Mouse (Mus musculus): ENCODE data around the gene Rasl2-9. TPM values are rescaled to one million over a fixed set of nuclear protein-coding genes. Genes with fewer than 3 reads are reported as not detected.
A peak's percentile ranks its signal among the peaks of the same experiment; 100 is the strongest.
"Not testable (repeated sequence)": the region's sequence is repeated elsewhere in the genome, so short reads cannot be mapped to it uniquely, and the experiment has no call there.

The Rasl2-9 gene
- polyA plus RNA-seq, 1 experiment from 2014 or later = 0.42 TPM

DNA sequence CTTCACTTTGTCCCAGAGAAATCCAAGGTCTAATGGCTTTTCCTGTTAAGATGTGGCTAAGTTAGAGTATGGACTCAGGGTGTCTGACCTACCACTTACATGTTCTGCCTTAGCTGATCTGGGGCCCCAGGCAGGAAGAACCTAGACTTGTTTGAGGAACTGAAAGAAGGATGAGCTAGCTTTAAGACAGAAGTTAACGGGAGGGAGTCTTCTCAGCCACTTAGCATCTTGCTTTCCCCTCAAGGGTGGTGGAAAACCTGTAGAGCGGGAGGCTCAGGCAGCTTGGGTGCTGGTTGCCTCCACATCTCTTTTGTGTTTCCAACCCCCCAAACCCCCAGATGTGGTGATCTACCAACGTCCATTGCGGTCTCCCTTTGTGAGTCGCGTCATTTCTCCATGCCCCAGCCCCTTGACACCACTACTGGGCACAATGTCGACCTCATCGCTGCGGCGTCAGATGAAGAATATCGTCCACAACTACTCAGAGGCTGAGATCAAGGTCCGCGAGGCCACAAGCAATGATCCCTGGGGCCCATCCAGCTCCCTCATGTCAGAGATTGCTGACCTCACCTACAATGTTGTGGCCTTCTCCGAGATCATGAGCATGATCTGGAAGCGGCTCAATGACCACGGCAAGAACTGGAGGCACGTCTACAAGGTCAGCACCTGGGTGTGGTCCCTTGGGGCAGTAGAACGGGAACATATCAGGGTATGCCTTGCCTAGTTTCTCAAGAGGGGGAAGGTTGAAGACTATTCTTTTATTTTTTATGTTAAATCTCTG, 42.2 kb downstream of the Rasl2-9 start:
- no peak for ATAC-seq
- Histone ChIP-seq H3K36me3 (replicated peaks; ENCODE audit: insufficient read depth, low read length) (peaks cover 48% of the 10 kb centered on the region), H3K4me3 (ENCODE audit: low read depth, low read length) (no peak overlapping the region), H3K27me3 (ENCODE audit: insufficient read depth, low read length) (no peaks in the 10 kb centered on the region), H3K4me1 (ENCODE audit: insufficient read depth) (peaks cover 36% of the 10 kb centered on the region), H3K9ac (replicated peaks) (0 out of 2 replicates have a peak overlapping the region, but pooled peaks have one; percentile 33), H3K27ac (ENCODE audit: low read depth) (peak overlapping the region; percentile 56), H3K4me2 (ENCODE audit: low read depth, low read length) (peak overlapping the region; percentile 8), H3K9me3 (ENCODE audit: low read length) (no peaks in the 10 kb centered on the region)
- no peak for TF ChIP-seq CTCF (IDR thresholded peaks at IDR 0.05; ENCODE audit: low read depth)
- no peak for TF ChIP-seq EP300 (IDR thresholded peaks at IDR 0.05; ENCODE audit: low read depth)
- WGBS (ENCODE audit: insufficient replicate concordance) = 73% methylated on average over 18 of the region's 18 CpGs
- DNase-seq = no peak

GRCm38 (mm10) chr7:5081939-5082338, 43.8 kb downstream of the Rasl2-9 start:
- peak overlapping the region; percentile 98 for H3K27ac ChIP-seq (ENCODE audit: low read depth)
- peak overlapping the region; percentile 84 for H3K4me2 ChIP-seq (ENCODE audit: low read depth, low read length)
- DNase-seq = no peak
- no peak for ATAC-seq
- H3K9ac ChIP-seq (replicated peaks) = peak overlapping the region; percentile 96
- no peaks in the 10 kb centered on the region for H3K9me3 ChIP-seq (ENCODE audit: low read length)
- WGBS (ENCODE audit: insufficient replicate concordance) = 81% methylated on average over 2 of the region's 2 CpGs
- H3K27me3 ChIP-seq (ENCODE audit: insufficient read depth, low read length) = no peaks in the 10 kb centered on the region
- peak overlapping the region; percentile 90 for H3K4me3 ChIP-seq (ENCODE audit: low read depth, low read length)
- no peak for TF ChIP-seq EP300 (IDR thresholded peaks at IDR 0.05; ENCODE audit: low read depth)
- TF ChIP-seq CTCF (IDR thresholded peaks at IDR 0.05; ENCODE audit: low read depth) = no peak
- peaks cover 36% of the 10 kb centered on the region for H3K4me1 ChIP-seq (ENCODE audit: insufficient read depth)
- peaks cover 55% of the 10 kb centered on the region for H3K36me3 ChIP-seq (replicated peaks; ENCODE audit: insufficient read depth, low read length)

- peak overlapping the region; percentile 98 for H3K27ac ChIP-seq (ENCODE audit: low read depth)
- 21% methylated on average over 6 of the region's 6 CpGs for WGBS (ENCODE audit: insufficient replicate concordance)
- TF ChIP-seq EP300 (IDR thresholded peaks at IDR 0.05; ENCODE audit: low read depth) (peak; percentile 82), CTCF (IDR thresholded peaks at IDR 0.05; ENCODE audit: low read depth) (peak; percentile 42)
- H3K9me3 ChIP-seq (ENCODE audit: low read length) = no peaks in the 10 kb centered on the region
- ATAC-seq = peak; percentile 11
- H3K27me3 ChIP-seq (ENCODE audit: insufficient read depth, low read length) = no peaks in the 10 kb centered on the region
- H3K36me3 ChIP-seq (replicated peaks; ENCODE audit: insufficient read depth, low read length) = peaks cover 56% of the 10 kb centered on the region
- peaks cover 38% of the 10 kb centered on the region for H3K4me1 ChIP-seq (ENCODE audit: insufficient read depth)
- H3K9ac ChIP-seq (replicated peaks) = peak overlapping the region; percentile 96
- peak overlapping the region; percentile 90 for H3K4me3 ChIP-seq (ENCODE audit: low read depth, low read length)
- peak overlapping the region; percentile 84 for H3K4me2 ChIP-seq (ENCODE audit: low read depth, low read length)
- DNase-seq = no peak
Observed at GRCm38 (mm10) chr7:5081241-5081640, 44.5 kb downstream of the Rasl2-9 start.

GRCm38 (mm10) chr7:5080815-5081214, 44.9 kb downstream of the Rasl2-9 start:
- ATAC-seq (no peak), DNase-seq (no peak)
- Histone ChIP-seq H3K4me3 (ENCODE audit: low read depth, low read length) (peak overlapping the region; percentile 90), H3K9ac (replicated peaks) (peak overlapping the region; percentile 96), H3K27ac (ENCODE audit: low read depth) (peak overlapping the region; percentile 98), H3K4me1 (ENCODE audit: insufficient read depth) (peaks cover 39% of the 10 kb centered on the region), H3K9me3 (ENCODE audit: low read length) (no peaks in the 10 kb centered on the region), H3K36me3 (replicated peaks; ENCODE audit: insufficient read depth, low read length) (peaks cover 55% of the 10 kb centered on the region), H3K27me3 (ENCODE audit: insufficient read depth, low read length) (no peaks in the 10 kb centered on the region), H3K4me2 (ENCODE audit: low read depth, low read length) (peak overlapping the region; percentile 84)
- no peak for TF ChIP-seq EP300 (IDR thresholded peaks at IDR 0.05; ENCODE audit: low read depth)
- no peak for TF ChIP-seq CTCF (IDR thresholded peaks at IDR 0.05; ENCODE audit: low read depth)
- 10% methylated on average over 6 of the region's 6 CpGs for WGBS (ENCODE audit: insufficient replicate concordance)

DNA sequence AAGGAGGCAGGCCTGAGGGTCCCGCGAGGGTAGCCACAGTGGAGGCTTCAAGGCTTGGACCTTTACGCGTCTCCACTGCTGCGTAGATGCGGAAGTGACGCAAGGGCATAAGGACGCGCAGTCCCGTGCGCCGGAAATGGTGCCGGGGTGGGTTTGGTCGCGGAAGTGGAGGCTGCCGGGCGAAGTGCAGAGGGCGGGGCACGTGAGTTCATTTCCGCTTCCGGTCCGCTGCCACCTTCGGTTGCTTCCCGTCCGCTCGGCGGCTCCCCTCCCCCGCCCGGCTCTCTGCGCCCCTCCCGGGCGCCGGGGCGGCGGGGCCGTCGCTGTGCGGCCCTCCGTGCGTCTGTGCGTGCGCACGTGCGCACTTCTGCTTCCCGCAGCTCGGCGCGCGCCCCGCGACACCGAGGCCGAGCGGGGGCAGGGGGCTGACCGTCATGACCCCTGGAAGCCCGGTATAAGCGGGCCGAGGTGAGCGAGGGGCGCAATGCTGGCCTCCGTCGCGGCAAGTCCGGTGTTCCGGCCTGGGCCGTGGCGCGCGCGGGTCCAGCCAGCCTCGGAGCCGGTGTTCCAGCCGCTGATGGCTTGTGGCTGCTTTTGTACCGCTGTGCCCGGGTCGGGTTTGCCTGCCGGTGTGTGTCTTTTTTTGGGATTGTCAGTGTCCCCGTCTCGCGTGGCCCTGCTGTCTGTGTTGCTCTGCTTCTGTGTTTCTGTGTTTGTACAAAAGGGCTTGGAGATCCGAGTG, 45.6 kb downstream of the Rasl2-9 start, which contains the start of gene Epn1:
Gene Epn1 (plus strand): TSS at position 226 of the 742 bp plus-strand sequence.
- ATAC-seq = peak; percentile 94
- Histone ChIP-seq H3K9ac (replicated peaks) (peak within 1 kb of the TSS; percentile 96), H3K27me3 (ENCODE audit: insufficient read depth, low read length) (no peaks in the 10 kb centered on the region), H3K4me2 (ENCODE audit: low read depth, low read length) (peak within 1 kb of the TSS; percentile 84), H3K4me1 (ENCODE audit: insufficient read depth) (peaks cover 38% of the 10 kb centered on the region), H3K9me3 (ENCODE audit: low read length) (no peaks in the 10 kb centered on the region), H3K27ac (ENCODE audit: low read depth) (peak within 1 kb of the TSS; percentile 98), H3K4me3 (ENCODE audit: low read depth, low read length) (peak within 1 kb of the TSS; percentile 90), H3K36me3 (replicated peaks; ENCODE audit: insufficient read depth, low read length) (peaks cover 51% of the 10 kb centered on the region)
- WGBS (ENCODE audit: insufficient replicate concordance) = 1% methylated on average over 80 of the region's 81 CpGs
- peak; percentile 98 for DNase-seq
- peak; percentile 40; the same call in 1 of the 2 replicates for TF ChIP-seq EP300 (IDR thresholded peaks at IDR 0.05; ENCODE audit: low read depth)
- TF ChIP-seq CTCF (IDR thresholded peaks at IDR 0.05; ENCODE audit: low read depth) = no peak

DNA sequence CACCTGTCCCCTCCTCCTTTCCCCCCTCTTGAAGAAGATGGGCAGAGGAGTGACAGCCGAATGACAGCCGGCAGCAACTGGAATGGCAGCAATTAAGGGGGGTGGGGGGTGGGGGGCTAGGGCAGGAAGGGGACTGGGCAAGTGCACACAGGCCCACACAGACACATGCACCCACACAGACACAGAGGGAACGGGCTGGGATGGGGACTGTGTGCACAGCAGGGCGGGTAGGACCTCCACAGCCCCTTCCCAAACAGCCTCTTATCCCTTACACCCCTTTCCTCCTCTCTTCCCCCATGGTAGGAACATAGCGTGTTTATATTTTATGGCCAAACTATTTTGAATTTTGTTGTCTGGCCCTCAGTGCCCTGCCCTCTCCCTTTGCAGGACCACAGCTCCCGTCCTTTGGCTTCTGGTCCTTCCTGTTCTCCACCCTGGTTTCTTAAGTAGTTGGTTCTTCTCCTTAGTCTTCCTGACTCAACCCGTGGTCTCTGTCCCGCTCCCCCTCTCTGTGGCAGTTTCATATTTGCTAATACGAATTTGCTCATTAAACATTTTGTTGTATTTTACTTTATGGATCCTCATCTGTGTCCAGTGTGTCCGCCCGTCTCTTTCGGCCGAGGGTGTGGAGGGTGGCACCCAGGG, 46.3 kb downstream of the Rasl2-9 start:
- peak overlapping the region; percentile 84 for H3K4me2 ChIP-seq (ENCODE audit: low read depth, low read length)
- H3K27ac ChIP-seq (ENCODE audit: low read depth) = peak overlapping the region; percentile 98
- peak; percentile 0; the same call in 1 of the 2 replicates for ATAC-seq
- 29% methylated on average over 8 of the region's 13 CpGs for WGBS (ENCODE audit: insufficient replicate concordance)
- peak overlapping the region; percentile 96 for H3K9ac ChIP-seq (replicated peaks)
- H3K27me3 ChIP-seq (ENCODE audit: insufficient read depth, low read length); H3K9me3 ChIP-seq (ENCODE audit: low read length); DNase-seq: not testable (repeated sequence)
- peaks cover 51% of the 10 kb centered on the region for H3K36me3 ChIP-seq (replicated peaks; ENCODE audit: insufficient read depth, low read length)
- H3K4me3 ChIP-seq (ENCODE audit: low read depth, low read length) = peak overlapping the region; percentile 90
- peaks cover 34% of the 10 kb centered on the region for H3K4me1 ChIP-seq (ENCODE audit: insufficient read depth)
